Mouse (Mus musculus): ENCODE measurements at regions not wholly inside any gene's neighbourhood (a gene's known extent, or its start where the extent isn't known, plus 50 kb on each side); places are given as distances from the start of the nearest gene placed in this dataset.

DNA sequence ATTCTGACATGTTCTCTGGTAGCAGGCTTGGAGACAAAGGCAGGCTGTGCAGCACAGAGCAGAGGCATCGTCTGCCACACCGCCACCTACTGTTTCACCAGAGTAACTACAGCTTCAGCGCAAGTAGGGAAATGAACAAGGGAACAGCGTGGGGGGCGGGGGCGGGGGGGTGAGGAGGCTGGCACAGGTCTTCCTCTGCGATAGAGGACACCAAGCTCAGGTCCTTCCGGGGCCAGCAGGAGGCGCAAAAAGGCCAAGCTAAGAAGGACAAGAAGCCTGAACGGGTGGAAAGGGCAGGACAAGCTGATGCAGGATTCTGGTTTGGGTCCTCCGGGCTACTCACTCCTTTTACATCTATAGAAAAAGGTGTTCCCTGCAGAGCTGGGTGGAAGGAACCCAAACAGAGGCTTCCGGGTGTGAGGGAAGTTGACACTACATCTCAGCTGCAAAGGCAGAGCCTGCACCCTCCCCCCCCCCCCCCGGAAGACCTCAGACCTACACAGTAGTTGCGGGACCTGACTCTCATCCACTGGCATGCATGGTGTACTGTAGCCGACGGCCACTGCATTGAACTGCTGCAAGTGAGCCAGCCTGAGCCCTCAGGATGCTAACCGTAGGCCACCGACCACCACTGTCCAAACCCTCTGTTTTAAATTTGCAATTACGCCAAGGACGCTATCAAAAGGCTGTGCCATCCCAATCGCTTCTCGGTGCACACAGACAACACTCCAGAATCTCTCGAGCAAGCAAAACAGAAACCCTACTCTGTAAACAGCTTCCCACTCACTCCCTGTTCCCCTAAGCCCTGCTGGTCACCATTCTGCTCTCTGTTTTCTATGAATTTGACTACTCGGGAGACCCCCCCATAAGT lies 2396.6 kb upstream of the 5930422O12Rik start:
- TF ChIP-seq CTCF (IDR thresholded peaks at IDR 0.05; ENCODE audit: low read depth) (peak; percentile 84), EP300 (IDR thresholded peaks at IDR 0.05; ENCODE audit: low read depth) (no peak)

Measured in heart, postnatal 0 days (tissue).